Mouse (Mus musculus) liver, embryonic 14.5 days (tissue): Measurements from ENCODE around the gene Crhbp.

Experiments used
- CTCF ChIP-seq: IDR thresholded peaks from 2 replicates; pipeline ENCODE4 v1.5.1; 2016; ENCODE audit warnings: antibody characterized with exemption, low read depth, control low read depth
- EP300 ChIP-seq: IDR thresholded peaks from 2 replicates; pipeline ENCODE4 v1.6.1; 2016; ENCODE audit warnings: antibody characterized with exemption, low read depth

DNA sequence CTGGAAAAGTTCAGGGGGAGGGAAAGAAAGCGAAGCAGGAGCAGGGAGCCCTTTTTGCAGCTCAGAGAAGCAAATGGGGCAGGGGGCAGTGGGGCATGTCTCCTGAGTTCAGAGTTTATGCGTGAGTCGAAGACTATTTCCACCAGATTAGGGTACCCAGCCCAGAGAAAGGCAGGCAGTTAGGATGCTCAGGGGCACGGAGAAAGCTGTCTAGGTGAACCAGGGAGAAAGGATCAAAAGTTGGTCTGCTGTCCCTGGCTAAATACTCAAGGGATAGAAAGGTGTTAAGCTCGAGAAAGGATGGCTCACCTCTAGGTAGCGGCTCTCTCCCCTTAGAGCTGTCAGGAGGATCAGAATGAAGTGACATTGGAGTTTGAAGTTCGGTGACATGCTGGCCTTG is 433 bp downstream of the Crhbp start:
- no peak for TF ChIP-seq EP300
- no peak for TF ChIP-seq CTCF
